Mouse (Mus musculus): Measurements from ENCODE around the gene Lpcat3. TPM values are rescaled to one million over a fixed set of nuclear protein-coding genes. Genes with fewer than 3 reads are reported as not detected.
"Not testable (repeated sequence)": the region's sequence is repeated elsewhere in the genome, so short reads cannot be mapped to it uniquely, and the experiment has no call there.

Lpcat3 gene
- total RNA-seq (2021): 10 to 100 TPM; 42.3 to 45.3 TPM
- long read RNA-seq, experiment 1, transcript Lpcat3-201 (13 exons, 2,281 nt): major isoform, 39 of 55 reads
- long read RNA-seq, experiment 1, partial matches to known transcripts: 1 of 55 reads
- long read RNA-seq, experiment 1, other reads (novel, unspliced or antisense): 14 of 55 reads
- long read RNA-seq, experiment 2, transcript Lpcat3-201 (13 exons, 2,281 nt): major isoform, 55 of 69 reads
- long read RNA-seq, experiment 2, partial matches to known transcripts: 2 of 69 reads
- long read RNA-seq, experiment 2, other reads (novel, unspliced or antisense): 12 of 69 reads

GRCm38 (mm10) chr6:124662477-124663423 lies at the start of gene Lpcat3:
TSS of gene Lpcat3 (plus strand) at chr6:124663027.
- peak; percentile 98 to 99 for DNase-seq (ENCODE audit: low spot score in 2 of 2)

GRCm38 (mm10) chr6:124625612-124626011 lies 37.2 kb upstream of the Lpcat3 start:
- DNase-seq (ENCODE audit: low spot score in 2 of 2): no peak

GRCm38 (mm10) chr6:124626184-124626583 lies 36.6 kb upstream of the Lpcat3 start:
- DNase-seq (ENCODE audit: low spot score in 2 of 2): not testable (repeated sequence)

- DNase-seq (ENCODE audit: low spot score in 2 of 2): no peak
Measured at GRCm38 (mm10) chr6:124630763-124631162, 32.1 kb upstream of the Lpcat3 start.

GRCm38 (mm10) chr6:124635985-124636384 lies 26.8 kb upstream of the Lpcat3 start, which contains the start of gene C1s2:
TSS of gene C1s2 (minus strand) at chr6:124636085.
- not testable (repeated sequence) for DNase-seq (ENCODE audit: low spot score in 2 of 2)

- not testable (repeated sequence) for DNase-seq (ENCODE audit: low spot score in 2 of 2)
Measured at GRCm38 (mm10) chr6:124636858-124637460, 25.9 kb upstream of the Lpcat3 start.

GRCm38 (mm10) chr6:124640041-124640440 lies 22.8 kb upstream of the Lpcat3 start:
- peak; percentile 20 to 21 for DNase-seq (ENCODE audit: low spot score in 2 of 2)

GRCm38 (mm10) chr6:124640997-124641396 lies 21.8 kb upstream of the Lpcat3 start:
- DNase-seq (ENCODE audit: low spot score in 2 of 2): peak; percentile 25 to 31

GRCm38 (mm10) chr6:124646394-124646793 lies 16.4 kb upstream of the Lpcat3 start:
- DNase-seq (ENCODE audit: low spot score in 2 of 2): no peak

- DNase-seq (ENCODE audit: low spot score in 2 of 2): no peak
Measured at GRCm38 (mm10) chr6:124655893-124656292, 6.9 kb upstream of the Lpcat3 start.

- DNase-seq (ENCODE audit: low spot score in 2 of 2): no peak
Measured at GRCm38 (mm10) chr6:124658067-124658466, 4.8 kb upstream of the Lpcat3 start.

- no peak for DNase-seq (ENCODE audit: low spot score in 2 of 2)
Measured at GRCm38 (mm10) chr6:124661156-124661806, 1.5 kb upstream of the Lpcat3 start.

- no peak for DNase-seq (ENCODE audit: low spot score in 2 of 2)
Measured at GRCm38 (mm10) chr6:124661995-124662394, 832 bp upstream of the Lpcat3 start.

GRCm38 (mm10) chr6:124663424-124663795 lies 583 bp downstream of the Lpcat3 start:
- no peak for DNase-seq (ENCODE audit: low spot score in 2 of 2)

- DNase-seq (ENCODE audit: low spot score in 2 of 2): no peak
Measured at GRCm38 (mm10) chr6:124664256-124664655, 1.4 kb downstream of the Lpcat3 start.

- DNase-seq (ENCODE audit: low spot score in 2 of 2): no peak
Measured at GRCm38 (mm10) chr6:124665011-124665410, 2.2 kb downstream of the Lpcat3 start.

- DNase-seq (ENCODE audit: low spot score in 2 of 2): no peak
Measured at GRCm38 (mm10) chr6:124669234-124669859, 6.5 kb downstream of the Lpcat3 start.

GRCm38 (mm10) chr6:124670281-124670900 lies 7.6 kb downstream of the Lpcat3 start:
- DNase-seq (ENCODE audit: low spot score in 2 of 2): no peak

- DNase-seq (ENCODE audit: low spot score in 2 of 2): no peak
Measured at GRCm38 (mm10) chr6:124672100-124672499, 9.3 kb downstream of the Lpcat3 start.

GRCm38 (mm10) chr6:124673619-124674018 lies 10.8 kb downstream of the Lpcat3 start:
- peak; percentile 24 to 57 for DNase-seq (ENCODE audit: low spot score in 2 of 2)

Data from layer of hippocampus, postnatal 14 days (tissue).